Mouse (Mus musculus): ENCODE data around the gene Fzd7.

Gene Fzd7

DNA sequence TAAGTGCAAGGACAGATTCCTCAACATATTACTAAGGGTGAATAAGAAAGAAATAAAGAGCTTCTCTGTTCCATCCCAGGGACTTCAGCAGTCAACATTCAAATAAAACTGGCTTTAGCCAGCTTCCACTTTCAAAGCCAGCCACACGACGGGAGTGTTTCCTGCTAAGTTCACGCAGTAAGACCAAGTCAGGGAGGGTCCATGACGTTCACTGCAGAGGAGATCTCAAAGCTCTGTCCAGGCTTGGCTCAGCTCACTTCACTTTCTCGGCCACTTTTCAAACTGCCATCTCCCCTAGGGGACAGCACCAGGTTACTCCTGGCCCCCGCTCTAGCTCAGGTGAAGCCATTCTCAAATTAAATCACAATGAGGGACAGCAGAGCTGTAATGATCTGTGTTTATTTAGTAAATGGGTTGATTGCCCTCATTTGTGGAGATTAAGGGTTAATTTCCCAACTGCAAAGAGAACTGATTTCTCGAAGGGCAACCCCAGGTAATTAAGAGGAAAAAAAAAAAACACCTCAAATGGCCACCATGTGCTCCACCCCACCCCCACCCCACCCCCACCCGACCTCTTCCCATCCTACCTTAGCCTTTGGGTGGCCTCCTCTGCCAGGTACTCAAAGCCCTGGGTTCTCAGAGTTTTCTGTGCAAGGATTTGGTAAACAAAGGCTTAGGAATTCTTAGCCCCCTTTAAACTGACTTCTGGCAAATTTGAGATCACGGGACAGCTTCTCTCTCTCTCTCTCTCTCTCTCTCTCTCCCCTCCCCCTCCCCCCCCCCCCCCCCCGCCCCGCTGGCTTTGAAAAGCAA lies 9.7 kb upstream of the Fzd7 start:
- DNase-seq, result no peak

DNA sequence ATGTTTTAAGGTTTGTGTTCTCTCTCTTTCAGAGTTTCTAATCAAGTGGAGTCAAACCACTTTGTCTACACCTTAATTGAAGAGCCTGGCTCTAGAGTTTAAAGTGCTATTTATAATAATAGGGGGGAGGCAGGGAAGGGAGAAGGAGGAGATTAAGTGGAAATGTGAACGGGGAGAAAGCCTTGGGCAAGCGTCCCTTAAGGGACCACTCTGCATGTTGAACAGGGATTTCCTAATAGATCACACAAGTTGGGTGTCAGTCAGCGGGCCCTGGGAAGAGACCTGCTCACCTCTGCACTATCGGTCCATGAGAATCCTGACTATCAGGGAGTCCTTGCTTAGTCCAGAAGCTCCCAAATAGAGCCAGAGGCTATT lies 9.1 kb upstream of the Fzd7 start:
- DNase-seq, result no peak

DNA sequence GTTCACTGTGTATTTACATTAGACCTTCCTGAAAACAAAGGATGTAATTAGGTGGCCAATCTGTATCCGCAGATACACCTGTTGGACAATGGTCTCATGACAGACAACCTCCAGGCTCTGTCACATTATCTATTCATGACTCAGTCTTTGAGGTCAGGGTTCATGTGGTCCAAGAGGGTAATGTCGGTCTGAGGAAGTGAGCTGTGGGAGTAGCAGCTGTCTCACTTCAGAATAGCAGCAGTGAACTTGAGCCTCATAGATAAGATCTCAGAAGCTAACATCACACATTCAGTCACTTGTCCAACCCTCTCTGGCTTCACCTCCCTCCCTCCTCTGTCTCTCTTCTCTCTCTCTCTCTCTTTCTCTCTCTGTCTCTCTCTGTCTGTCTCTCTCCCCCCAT lies 6.6 kb upstream of the Fzd7 start:
- no peak for DNase-seq

DNA sequence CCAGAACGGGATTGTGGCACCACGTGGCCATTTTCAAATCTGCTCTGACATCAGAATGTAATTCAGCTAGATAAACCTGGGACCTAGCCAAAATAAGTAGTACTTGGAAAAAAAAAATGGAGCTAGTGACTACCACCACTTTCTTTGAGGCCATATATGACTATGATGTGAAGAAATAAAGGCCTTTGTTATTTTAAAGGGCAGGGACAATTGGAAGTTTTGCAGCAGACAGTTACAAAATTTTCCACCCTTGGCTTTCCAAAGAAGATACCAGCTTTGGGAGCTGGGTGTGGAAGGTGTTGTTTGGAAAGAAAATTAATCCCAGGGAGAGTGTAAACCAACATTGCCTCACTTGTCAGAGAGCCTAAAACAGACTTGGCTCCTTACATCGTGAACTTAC lies 3.3 kb upstream of the Fzd7 start:
- DNase-seq, result no peak

DNA sequence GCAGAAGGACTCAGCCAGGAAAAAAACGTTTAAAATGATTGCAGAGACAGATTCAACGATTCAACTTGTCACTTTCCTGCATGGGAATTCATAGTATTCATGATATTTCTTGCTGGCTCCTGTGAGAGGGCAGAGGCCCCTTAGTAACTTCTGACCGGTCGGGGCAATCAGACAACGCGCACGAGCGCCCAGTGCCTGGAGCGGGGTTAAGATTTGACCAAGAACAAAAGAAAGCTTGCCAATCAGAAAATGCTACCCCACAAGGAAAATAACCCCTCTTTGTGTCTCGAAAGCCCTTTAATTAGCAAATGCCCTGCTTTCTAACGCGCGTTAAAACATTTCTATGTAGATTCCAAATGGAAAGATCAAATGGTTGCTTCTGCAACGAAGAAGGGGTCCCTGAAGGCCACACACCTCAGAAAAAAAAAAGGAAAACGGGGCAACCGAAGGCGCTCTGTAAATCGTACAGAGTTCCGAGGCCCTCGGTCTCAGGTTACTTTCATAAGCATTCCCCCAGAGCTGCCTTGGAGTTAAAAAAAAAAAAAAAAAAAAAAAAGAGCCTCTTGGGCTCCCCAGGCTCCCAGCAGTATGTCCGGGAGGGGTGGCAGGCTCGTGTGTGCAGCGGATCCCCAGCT lies 1.3 kb upstream of the Fzd7 start:
- DNase-seq, result no peak

DNA sequence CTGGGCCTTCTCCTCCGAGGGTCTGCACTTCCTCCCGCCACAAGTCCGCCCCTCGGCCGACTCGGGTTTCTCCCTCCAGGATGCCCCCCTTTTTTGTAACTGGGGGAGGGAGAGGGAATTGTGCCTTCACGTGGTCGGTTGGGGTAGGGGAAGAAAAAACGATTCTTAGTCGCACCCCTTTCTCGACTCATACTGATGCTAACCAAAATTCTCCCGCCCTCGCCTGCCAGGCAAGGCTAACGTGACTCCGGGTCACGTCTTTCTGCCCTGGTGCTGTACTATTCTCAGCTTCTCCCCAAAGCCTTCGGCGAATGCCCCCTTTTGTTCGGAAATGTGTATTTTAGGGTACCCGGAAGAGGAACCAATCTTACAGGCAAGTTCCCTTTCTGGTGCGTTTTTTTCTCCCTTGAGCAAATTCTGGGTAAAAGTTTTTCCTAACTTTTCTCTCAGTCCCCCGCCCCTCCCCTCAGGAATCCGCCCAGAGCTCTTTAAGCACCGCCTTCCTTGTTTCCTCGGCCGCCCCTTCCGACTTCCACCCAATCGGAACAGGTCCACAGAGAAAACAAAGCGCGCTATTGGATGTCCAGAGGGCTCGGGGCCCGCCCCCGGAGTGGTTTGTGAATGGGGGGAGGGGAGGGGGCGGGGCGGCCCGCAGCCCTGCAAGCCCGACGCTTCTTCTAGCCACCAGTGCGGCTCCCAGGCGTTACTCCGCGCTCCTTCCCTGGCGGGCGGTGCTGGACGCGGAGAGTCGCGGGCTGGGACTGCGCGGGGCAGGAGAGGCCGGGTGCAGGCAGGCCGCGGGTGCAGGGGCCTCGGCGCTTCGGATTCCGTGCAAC lies 550 bp upstream of the Fzd7 start:
- peak; percentile 89 to 93 for DNase-seq

DNA sequence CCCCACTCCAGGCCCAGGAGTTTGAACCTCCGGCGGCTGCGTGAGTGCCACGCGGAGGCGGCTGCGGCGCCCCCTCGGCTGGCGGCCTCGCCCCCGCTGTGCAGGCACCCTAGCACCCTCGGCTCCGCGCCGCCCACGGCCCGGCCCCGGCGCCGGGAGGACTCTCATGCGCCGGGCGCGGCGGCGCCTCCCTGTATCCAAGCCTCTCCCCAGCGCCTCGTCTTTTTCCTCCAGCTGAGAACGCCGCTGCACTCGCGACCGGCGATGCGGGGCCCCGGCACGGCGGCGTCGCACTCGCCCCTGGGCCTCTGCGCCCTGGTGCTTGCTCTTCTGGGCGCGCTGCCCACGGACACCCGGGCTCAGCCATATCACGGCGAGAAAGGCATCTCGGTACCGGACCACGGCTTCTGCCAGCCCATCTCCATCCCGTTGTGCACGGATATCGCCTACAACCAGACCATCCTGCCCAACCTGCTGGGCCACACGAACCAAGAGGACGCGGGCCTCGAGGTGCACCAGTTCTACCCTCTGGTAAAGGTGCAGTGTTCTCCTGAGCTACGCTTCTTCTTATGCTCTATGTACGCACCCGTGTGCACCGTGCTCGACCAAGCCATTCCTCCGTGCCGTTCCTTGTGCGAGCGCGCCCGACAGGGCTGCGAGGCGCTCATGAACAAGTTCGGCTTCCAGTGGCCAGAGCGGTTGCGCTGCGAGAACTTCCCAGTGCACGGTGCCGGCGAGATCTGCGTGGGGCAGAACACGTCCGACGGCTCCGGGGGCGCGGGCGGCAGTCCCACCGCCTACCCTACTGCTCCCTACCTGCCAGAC lies 684 bp downstream of the Fzd7 start:
- peak; percentile 63 to 69 for DNase-seq

DNA sequence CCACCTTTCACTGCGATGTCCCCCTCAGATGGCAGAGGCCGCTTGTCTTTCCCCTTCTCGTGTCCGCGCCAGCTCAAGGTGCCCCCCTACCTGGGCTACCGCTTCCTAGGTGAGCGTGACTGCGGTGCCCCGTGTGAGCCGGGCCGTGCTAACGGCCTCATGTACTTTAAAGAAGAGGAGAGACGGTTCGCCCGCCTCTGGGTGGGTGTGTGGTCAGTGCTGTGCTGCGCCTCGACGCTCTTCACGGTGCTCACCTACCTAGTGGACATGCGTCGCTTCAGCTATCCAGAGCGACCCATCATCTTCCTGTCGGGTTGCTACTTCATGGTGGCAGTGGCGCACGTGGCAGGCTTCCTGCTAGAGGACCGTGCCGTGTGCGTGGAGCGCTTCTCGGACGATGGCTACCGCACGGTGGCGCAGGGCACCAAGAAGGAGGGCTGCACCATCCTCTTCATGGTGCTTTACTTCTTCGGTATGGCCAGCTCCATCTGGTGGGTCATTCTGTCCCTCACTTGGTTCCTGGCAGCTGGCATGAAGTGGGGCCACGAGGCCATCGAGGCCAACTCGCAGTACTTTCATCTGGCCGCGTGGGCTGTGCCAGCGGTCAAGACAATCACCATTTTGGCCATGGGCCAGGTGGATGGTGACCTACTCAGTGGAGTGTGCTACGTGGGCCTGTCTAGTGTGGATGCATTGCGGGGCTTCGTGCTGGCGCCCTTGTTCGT lies 1.5 kb downstream of the Fzd7 start:
- peak; percentile 88 to 91 for DNase-seq

DNA sequence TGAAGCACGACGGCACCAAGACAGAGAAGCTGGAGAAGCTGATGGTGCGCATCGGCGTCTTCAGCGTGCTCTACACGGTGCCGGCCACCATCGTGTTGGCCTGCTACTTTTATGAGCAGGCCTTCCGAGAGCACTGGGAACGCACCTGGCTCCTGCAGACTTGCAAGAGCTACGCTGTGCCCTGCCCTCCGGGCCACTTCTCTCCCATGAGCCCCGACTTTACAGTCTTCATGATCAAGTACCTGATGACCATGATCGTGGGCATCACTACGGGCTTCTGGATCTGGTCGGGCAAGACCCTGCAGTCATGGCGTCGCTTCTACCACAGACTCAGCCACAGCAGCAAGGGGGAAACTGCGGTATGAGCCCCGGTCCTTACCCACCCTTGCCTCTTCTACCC lies 2.1 kb downstream of the Fzd7 start:
- DNase-seq, result no peak

DNA sequence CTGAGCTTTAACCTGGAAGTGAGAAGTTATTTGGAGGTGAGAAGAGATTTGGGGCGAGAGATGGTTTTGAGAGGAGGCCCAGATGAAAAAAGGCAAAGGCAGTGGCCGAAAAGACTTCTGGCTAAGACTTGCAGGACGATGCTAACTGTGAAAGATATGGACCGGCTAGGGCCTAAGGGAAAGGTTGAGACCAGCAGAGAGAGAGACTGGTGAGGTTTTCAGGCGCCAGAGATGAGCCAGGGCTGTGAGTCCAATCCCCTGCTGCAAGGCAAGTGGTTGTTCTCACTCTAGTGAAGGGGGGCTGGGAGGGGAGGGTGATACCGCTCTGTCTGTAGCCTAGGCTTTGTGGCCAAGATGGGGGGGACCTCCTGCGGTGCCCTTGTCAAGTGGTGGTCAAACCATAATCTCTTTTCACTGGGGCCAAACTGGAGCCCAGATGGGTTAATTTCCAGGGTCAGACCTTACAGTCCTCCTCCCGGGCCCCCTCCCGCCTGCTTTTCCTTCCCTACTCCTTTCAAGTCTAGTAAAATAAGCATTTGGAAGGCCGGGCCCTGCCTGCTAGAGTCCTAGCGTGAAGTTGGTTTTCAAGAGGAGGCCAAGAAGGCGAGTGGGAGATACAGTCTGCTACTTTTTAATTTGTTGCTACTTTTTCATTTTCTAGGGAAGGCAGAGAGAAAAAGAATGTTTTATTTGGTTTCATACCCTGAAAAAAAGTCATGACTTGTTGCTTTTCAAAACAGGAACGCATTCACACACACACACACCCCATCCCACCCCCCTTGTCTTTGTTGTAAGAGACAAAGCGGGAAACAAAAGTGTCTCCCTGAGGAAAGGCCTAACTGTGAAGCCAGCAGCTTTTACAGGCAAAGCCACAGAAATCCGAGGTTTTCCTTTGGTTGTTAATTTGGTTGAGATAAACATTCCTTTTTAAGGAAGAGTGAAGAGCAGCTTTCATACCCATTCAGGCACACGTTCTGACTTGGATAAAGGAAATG lies 2.9 kb downstream of the Fzd7 start:
- DNase-seq, result peak; percentile 60 to 61

DNA sequence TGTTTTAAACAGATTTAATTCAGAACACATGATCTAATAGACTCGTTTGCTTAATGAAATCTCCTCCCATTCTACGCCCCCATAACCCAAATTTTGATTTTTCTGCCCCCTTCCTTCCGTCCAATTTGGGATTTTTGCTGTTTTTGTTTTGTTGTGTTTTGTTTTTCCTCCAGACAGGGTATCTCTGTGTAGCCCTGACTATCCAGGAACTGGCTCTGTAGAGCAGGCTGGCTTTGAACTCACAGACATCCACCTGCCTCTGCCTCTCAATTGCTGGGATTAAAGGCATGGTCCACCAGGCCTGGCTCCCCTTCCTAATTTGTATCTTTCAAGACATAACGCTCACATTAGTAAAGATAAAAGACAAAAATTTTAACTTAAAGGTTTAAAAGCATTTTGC lies 3.6 kb downstream of the Fzd7 start:
- no peak for DNase-seq

DNA sequence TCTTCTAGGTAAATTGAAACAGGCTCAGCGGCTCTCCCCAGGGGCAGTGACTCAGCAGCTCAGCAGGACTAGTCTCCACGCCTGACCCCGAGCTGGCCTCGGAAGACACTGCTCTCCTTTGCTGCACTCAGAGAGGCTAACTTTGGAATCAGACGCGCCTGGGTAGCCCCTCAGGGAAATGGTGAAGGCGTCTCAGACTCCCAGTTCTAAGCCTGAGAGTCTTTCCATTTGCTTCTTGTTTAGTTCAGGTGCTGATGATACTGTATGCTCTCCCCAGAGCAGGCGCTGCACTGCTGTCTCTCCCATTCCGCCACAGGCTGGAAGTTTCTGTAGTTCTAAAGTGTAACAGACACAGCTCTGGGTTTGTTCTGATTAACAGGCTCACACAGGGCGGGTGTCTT lies 5.4 kb downstream of the Fzd7 start:
- peak; percentile 43 to 53 for DNase-seq

DNA sequence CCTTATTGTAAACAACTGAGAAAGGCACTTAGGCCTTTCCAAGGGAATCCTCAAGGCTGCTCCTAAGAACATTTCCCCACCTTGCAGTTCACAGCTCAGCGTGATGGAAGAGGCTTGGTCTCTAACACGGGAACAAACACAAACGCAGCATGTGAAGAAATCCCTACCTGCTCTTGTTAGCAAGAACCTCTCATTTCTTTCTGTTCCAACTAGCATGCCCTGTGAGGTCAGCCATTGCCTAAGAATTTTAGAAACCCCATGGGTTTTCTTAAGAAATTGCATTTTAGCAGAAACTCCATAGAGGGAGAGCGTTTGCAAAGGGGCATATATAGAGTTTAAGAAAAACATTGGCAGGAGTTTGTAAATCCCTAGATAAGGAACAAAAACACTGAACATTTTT lies 6.3 kb downstream of the Fzd7 start:
- no peak for DNase-seq

DNA sequence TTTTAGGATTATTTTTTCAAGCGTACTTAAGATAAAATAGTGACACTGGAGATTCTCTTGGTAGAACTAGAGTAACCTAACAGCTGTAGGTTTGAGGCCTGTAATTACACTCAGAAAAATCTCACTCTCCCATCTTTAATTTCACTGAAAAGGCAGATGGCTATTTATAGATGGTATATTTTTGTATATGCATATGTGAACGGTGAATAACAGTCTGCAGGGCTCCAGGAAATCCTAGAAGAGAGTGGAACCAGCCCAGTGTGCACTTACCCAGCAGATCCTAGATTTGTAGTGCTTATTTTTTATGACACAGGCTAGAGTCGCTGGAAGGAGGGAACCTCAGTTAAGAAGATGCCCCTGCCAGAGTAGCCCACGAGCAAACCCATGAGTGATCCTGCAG lies 6.8 kb downstream of the Fzd7 start:
- no peak for DNase-seq

DNA sequence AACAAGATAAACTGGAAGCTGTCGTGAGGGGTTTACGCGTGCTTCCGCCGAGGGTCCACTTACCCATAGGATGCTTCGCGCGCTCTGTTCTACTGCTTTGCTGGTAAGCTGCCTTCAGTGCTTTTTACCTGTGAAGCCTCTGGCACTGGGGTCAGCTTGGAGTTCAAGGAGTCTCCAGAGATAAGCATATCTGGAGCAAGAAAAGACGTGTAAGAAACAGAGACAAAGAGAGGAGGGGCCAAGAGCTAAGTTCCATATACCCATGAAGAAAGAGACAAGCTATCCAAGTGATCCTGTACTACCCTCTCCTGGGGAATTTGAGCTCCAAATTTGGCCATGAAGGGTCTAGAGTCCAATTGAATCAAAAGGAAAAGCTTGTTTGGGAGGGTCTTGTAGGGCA lies 9.3 kb downstream of the Fzd7 start:
- no peak for DNase-seq

DNA sequence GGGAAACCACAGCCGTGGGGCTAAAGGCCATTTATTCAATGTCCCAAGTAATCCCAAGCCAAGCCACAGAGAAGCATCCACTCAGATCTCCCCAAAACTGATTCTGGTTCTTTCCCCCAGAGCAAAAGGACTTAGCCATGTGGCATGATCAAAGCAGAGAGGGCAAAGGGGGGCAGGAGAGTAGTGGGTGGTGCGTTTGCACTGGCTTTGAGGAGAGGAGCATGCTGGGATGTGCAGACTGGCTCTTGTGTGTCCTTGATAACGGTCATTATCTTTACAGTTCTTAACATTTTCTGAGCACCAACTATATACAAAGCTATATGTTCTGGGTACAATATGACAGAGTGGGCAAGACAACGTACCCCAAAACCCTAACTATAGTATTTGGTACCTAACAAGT lies 10.2 kb downstream of the Fzd7 start:
- no peak for DNase-seq

DNA sequence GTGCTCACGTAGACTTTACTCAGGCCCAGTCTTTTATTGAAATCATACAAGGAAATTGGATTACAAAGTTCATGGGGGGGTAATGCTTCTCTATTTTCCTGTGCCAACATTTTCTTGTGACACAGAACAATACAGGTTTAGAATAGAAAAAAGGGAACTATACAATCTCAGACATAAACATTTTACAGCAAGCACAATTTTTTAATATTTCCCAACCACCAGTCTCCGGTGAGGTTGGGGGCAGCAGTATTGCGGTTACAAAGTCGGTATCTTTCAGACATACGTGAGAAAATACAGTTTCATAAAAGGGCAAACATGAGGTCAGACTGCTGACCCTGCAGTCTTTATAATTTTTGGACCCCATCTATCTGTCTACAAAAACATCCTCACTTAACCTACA lies 13.7 kb downstream of the Fzd7 start:
- no peak for DNase-seq

DNA sequence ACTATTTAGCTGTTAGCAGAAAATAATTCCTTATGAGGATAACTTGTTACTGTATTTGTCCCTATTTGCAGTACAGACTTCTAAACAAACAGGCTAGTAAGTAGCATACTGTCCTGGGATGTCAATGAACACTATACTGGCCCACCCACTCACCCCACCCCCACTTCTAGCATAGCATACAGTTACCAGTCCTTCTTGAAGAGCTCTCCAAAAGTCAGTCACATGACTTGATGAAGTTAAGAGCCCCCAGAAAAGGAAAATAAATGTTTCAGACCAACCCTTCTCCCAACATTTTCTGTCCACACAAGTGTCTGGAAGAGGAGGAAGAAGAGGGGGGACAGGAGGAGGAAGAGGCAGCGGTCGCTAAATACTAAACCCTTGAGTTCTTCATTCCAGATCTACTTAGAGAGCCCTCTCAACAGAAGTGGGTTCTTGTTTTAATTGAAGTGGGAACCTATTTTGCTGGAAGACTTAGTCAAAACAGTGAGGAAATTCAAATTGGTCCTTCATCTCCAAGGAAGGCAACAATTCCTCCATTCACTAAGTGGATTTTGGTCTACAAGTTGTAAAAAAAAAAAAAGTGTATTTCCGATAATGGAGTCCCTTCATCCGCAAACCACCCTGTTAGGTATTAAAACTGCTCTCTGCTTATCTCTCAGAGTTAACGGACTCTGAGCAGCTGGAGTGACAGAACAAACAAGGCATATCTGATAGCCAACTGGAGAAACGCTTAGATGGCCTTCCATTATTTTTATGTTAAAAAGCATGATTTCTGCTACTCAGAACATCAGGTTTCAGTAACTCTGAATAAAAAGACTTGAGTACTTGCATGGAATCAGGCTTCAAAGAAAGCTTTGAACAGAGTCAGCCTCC lies 15.8 kb downstream of the Fzd7 start:
- no peak for DNase-seq

DNA sequence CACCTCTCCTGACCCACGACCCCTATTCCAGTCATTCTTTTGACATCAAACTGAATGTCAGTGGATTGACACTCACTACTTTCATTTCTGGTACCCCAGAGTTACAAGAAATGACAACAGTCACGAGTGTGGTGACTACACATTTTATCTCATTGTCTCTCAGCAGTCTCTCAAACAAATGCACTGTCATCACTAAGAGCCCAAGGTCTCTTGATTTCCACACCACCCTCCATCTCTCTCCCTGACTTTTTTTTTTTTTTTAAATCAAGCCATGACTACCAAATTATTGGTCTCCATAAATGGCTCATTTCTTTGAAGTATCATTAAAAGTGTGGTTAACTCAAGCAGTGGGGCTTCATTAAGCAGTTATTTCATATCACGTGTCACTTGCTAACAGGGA lies 17.1 kb downstream of the Fzd7 start:
- no peak for DNase-seq

DNA sequence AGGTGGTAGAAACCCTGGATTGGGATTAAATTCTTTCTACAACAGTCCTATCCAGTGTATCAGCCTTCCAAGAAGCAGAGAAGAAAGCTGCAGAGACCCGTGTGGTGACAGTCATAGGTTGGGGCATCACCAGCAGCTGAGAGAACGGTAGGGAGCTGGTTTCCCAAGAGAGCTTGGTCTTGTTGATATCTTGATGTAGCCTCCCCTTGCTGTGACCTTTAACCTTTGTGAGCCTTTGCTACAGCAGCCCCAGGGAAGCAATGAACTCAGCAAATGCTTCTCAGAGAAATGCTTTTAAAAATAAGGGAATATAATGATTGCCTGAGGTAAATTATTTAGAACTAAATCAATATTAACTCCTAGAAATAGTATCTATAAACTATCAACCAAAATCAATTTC lies 20.1 kb downstream of the Fzd7 start:
- DNase-seq, result no peak

Data from cerebellum, postnatal 36 days (tissue).